Mouse (Mus musculus) mouse trophoblast stem cell (cell line): ENCODE measurements around the gene Gadd45b.

Experiments used
- in situ Hi-C, 2 experiments: fragments of 300-500 bp; cut with MseI, MboI; formaldehyde crosslinking; loops; 2 replicates in 1 of 2; 3 replicates in 1 of 2; pipeline ENCODE4 v1.15.1; 2025

The Gadd45b gene

GRCm38 (mm10) chr10:80929299-80930226 lies at the start of gene Gadd45b:
Gene Gadd45b (plus strand): TSS chr10:80930073.
- in situ Hi-C loops = loop anchor here (5.0 kb wide), 2 partner anchors 58 to 63 kb away; no protein-coding TSS in a partner anchor

GRCm38 (mm10) chr10:80880131-80880641 lies 49.7 kb upstream of the Gadd45b start:
- in situ Hi-C loops = loop anchor here in 1 of 2 experiments (5.0 kb wide), 1 partner anchor 58 kb away; no protein-coding TSS in a partner anchor

GRCm38 (mm10) chr10:80880901-80881300 lies 49.0 kb upstream of the Gadd45b start:
- in situ Hi-C loops = loop anchor here in 1 of 2 experiments (5.0 kb wide), 1 partner anchor 59 kb away; no protein-coding TSS in a partner anchor

GRCm38 (mm10) chr10:80881301-80881700 lies 48.6 kb upstream of the Gadd45b start:
- in situ Hi-C loops = loop anchor here in 1 of 2 experiments (5.0 kb wide), 1 partner anchor 59 kb away; no protein-coding TSS in a partner anchor

- in situ Hi-C loops = no loop called here
Observed at GRCm38 (mm10) chr10:80887181-80887580, 42.7 kb upstream of the Gadd45b start.

- in situ Hi-C loops = no loop called here
Observed at GRCm38 (mm10) chr10:80895100-80895499, 34.8 kb upstream of the Gadd45b start.

GRCm38 (mm10) chr10:80895697-80896096 lies 34.2 kb upstream of the Gadd45b start:
- in situ Hi-C loops = no loop called here

GRCm38 (mm10) chr10:80896581-80897485 lies 33.0 kb upstream of the Gadd45b start:
- in situ Hi-C loops = no loop called here

- in situ Hi-C loops = no loop called here
Observed at GRCm38 (mm10) chr10:80897861-80898510, 31.9 kb upstream of the Gadd45b start.

GRCm38 (mm10) chr10:80899074-80899473 lies 30.8 kb upstream of the Gadd45b start:
- in situ Hi-C loops = no loop called here

- in situ Hi-C loops = no loop called here
Observed at GRCm38 (mm10) chr10:80899591-80900317, 30.1 kb upstream of the Gadd45b start.

- in situ Hi-C loops = no loop called here
Observed at GRCm38 (mm10) chr10:80900318-80901247, 29.3 kb upstream of the Gadd45b start, which contains the start of gene Timm13. Gene Timm13 (minus strand): TSS chr10:80900969.

- in situ Hi-C loops = no loop called here
Observed at GRCm38 (mm10) chr10:80901409-80902272, 28.2 kb upstream of the Gadd45b start.

GRCm38 (mm10) chr10:80902273-80902940 lies 27.5 kb upstream of the Gadd45b start:
- in situ Hi-C loops = no loop called here

- in situ Hi-C loops = no loop called here
Observed at GRCm38 (mm10) chr10:80903282-80903681, 26.6 kb upstream of the Gadd45b start.

- in situ Hi-C loops = no loop called here
Observed at GRCm38 (mm10) chr10:80904004-80904693, 25.7 kb upstream of the Gadd45b start.

- in situ Hi-C loops = no loop called here
Observed at GRCm38 (mm10) chr10:80904709-80905108, 25.2 kb upstream of the Gadd45b start.
